Mouse (Mus musculus) induced T-regulatory cell, adult 2 months (primary cell): ENCODE results near the gene Pola1.

Experiments used
- DNase-seq: peaks from one replicate; pipeline ENCODE4 v3.0.0-alpha.2; 2012; ENCODE audit warnings: low read depth

The Pola1 gene

GRCm38 (mm10) chrX:93289076-93289475, 342.9 kb downstream of the Pola1 start:
- peak; percentile 27 for DNase-seq

- DNase-seq: no peak
These were observed 343.6 kb downstream of the Pola1 start for GRCm38 (mm10) chrX:93288339-93288738.

- peak; percentile 68 for DNase-seq
These were observed 345.6 kb downstream of the Pola1 start, which contains the start of gene Arx for GRCm38 (mm10) chrX:93286291-93286893. Gene Arx, plus strand, starts transcription at chrX:93286445.

- no peak for DNase-seq
These were observed 346.9 kb downstream of the Pola1 start for GRCm38 (mm10) chrX:93285091-93285490.

GRCm38 (mm10) chrX:93281756-93282155, 350.2 kb downstream of the Pola1 start:
- DNase-seq: no peak

GRCm38 (mm10) chrX:93281028-93281723, 350.8 kb downstream of the Pola1 start:
- DNase-seq: peak; percentile 62

- DNase-seq: no peak
These were observed 352.0 kb downstream of the Pola1 start for GRCm38 (mm10) chrX:93279940-93280339.

GRCm38 (mm10) chrX:93275689-93276088, 356.3 kb downstream of the Pola1 start:
- no peak for DNase-seq
